Mouse (Mus musculus) forebrain, embryonic 13.5 days (tissue): ENCODE data around the gene Traf4. TPM values are rescaled to one million over a fixed set of nuclear protein-coding genes. Genes with fewer than 3 reads are reported as not detected.
A peak's percentile ranks its signal among the peaks of the same experiment; 100 is the strongest.

ENCODE experiments used
- ATAC-seq: fragments of 200-750 bp; cut with Nextera tagmentation; 2 replicates; pipeline ENCODE4 v1.8.0; 2017
- H3K27ac ChIP-seq: fragments of 300-500 bp; sonication (generic); 2 replicates; pipeline ENCODE4 v1.5.1; 2015; ENCODE audit warnings: inconsistent platforms, mild to moderate bottlenecking, moderate library complexity
- H3K27me3 ChIP-seq: fragments of 300-500 bp; sonication (generic); 2 replicates; pipeline ENCODE4 v1.6.1; 2015; ENCODE audit warnings: mild to moderate bottlenecking, inconsistent platforms
- H3K36me3 ChIP-seq: fragments of 300-500 bp; sonication (generic); 2 replicates; pipeline ENCODE4 v1.6.1; 2015; ENCODE audit warnings: mild to moderate bottlenecking, inconsistent platforms; ENCODE audit not compliant: poor library complexity, severe bottlenecking
- H3K4me1 ChIP-seq: fragments of 300-500 bp; sonication (generic); 2 replicates; pipeline ENCODE4 v1.6.1; 2015; ENCODE audit warnings: inconsistent platforms
- H3K4me2 ChIP-seq: fragments of 300-500 bp; sonication (generic); 2 replicates; pipeline ENCODE4 v1.6.1; 2015; ENCODE audit warnings: inconsistent platforms, mild to moderate bottlenecking, moderate library complexity
- H3K4me3 ChIP-seq: fragments of 300-500 bp; sonication (generic); 2 replicates; pipeline ENCODE4 v1.5.1; 2015; ENCODE audit warnings: mild to moderate bottlenecking, inconsistent platforms
- H3K9ac ChIP-seq: fragments of 300-500 bp; sonication (generic); 2 replicates; pipeline ENCODE4 v1.6.1; 2015; ENCODE audit warnings: mild to moderate bottlenecking, inconsistent platforms
- H3K9me3 ChIP-seq: fragments of 300-500 bp; sonication (generic); replicated peaks from 2 replicates; pipeline ENCODE4 v1.6.1; 2016; ENCODE audit warnings: inconsistent platforms
- WGBS: fragments of 180-500 bp; shearing (Covaris S2); methylation state at CpG from one replicate; pipeline ENCODE4 v1.1.7; 2015; 5-methylcytosine and 5-hydroxymethylcytosine counted together
- polyA plus RNA-seq: library from polyadenylated mRNA; unstranded; fragments of >200 nt; fragmentation: Nextera tagmentation; extraction: Ambion mirVana; gene quantifications from 2 replicates; pipeline ENCODE4 v1.2.1, GENCODE M21; 2015

The Traf4 gene
- polyA plus RNA-seq, 1 experiment from 2014 or later: 114 TPM

DNA sequence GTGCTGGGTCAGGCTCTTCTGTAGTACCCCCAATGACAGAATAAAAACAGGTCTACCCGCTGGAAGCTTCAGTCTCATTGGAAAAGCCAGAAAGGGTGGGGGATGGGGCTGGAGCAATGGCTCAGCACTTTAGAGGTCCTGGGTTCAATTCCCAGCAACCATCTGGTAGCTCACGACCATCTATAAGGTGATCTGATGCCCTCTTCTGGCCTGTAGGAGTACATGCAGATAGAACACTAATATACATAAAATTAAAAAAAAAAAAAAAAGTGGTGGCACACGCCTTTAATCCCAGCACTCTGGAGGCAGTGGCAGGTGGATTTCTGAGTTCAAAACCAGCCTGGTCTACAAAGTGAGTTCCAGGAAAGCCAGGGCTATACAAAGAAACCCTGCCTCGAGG, 5.9 kb upstream of the Traf4 start:
- Histone ChIP-seq H3K4me3 (no peak overlapping the region), H3K27ac (no peak overlapping the region), H3K27me3 (no peaks in the 10 kb centered on the region), H3K36me3 (no peaks in the 10 kb centered on the region), H3K9me3 (no peaks in the 10 kb centered on the region), H3K9ac (no peak overlapping the region), H3K4me2 (no peak overlapping the region), H3K4me1 (peaks cover 9% of the 10 kb centered on the region)
- 65% methylated on average over 4 of the region's 4 CpGs for WGBS
- ATAC-seq: no peak

- WGBS: 92% methylated on average over 15 of the region's 15 CpGs
- Histone ChIP-seq H3K9me3 (no peaks in the 10 kb centered on the region), H3K4me3 (no peak overlapping the region), H3K9ac (no peak overlapping the region), H3K27ac (no peak overlapping the region), H3K27me3 (no peaks in the 10 kb centered on the region), H3K4me1 (peaks cover 12% of the 10 kb centered on the region), H3K4me2 (no peak overlapping the region), H3K36me3 (no peaks in the 10 kb centered on the region)
- ATAC-seq: no peak
These were observed 4.9 kb upstream of the Traf4 start for GRCm38 (mm10) chr11:78170306-78170705.

DNA sequence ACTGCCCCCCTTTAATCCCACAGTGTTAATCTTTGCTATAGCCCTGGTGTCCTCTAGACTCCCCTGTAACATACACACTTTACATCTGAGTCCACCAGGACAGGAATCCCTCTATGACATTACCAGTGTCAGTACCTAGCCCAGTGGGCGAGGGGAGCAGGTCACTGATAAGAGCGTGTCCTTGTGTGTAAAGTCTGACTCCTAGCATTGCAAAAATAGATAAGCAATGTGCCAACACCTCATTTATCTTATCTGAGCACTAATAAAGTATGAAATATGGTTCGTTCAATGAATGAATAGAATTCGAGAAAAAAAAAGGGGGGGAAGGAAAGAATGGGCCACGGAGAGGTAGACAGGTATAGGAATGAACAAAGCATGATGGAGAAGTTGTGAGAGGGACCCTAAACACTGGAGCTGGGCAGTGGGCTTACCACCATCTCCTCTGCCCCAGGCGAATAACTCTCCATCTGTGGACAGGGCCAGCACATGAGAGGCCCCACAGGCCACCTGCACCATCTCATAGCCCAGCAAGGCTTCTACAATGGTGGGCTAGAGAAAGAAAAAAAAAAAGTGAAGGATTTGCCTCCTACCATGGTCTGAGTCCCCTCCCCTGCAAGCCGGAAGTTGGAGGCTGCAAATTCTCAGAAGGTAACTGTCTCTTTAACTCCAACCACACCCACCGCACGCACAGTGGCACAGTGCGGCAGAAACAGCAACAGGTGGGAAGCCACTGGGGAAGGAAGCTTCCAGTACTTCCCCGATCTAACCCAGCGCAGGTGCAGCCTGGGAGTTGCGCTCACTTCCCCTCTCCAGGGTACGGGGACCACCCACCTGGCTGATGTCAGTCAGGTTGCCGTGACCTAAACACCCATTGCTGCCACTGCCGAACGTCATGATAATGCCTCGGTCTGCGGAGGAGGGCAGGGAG, 3.4 kb upstream of the Traf4 start:
- Histone ChIP-seq H3K36me3 (no peaks in the 10 kb centered on the region), H3K9ac (no peak overlapping the region), H3K4me1 (peaks cover 17% of the 10 kb centered on the region), H3K4me3 (no peak overlapping the region), H3K4me2 (no peak overlapping the region), H3K27ac (no peak overlapping the region), H3K9me3 (no peaks in the 10 kb centered on the region), H3K27me3 (no peaks in the 10 kb centered on the region)
- ATAC-seq: no peak
- 57% methylated on average over 19 of the region's 19 CpGs for WGBS

DNA sequence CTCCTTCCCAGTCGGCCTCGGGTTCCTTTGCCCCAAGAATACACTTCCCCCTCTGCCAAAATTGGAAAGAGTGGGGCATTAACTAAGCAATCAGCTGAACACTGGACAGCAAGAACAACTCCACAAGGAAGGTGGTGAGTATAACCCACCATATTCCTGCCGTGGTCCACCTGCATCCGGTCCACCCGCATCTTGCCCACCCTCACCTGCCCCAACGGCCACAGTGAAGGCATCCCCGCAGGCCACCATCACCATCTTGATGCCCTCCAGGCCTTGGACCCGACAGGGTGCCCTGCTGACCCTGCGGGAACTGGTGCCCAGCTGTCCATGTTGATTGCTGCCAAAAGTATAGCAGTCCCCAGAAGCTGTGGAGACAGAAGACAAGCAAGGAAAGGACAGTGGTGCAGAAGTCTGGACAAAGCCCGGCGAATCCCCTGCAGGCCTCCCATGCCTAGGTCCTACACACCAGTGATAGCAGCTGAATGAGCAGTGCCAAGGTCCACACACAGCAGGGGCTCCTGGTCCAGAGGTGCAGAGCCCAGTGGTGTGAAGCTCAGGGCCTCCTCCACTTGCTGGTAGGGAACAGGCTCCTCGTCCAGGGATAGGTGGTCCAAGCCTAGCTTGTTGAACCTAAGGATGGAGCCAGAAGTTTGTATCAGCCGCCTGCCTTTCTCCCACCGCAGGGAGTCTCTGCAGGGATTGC, 2.0 kb upstream of the Traf4 start:
- Histone ChIP-seq H3K36me3 (peaks cover 2% of the 10 kb centered on the region), H3K9ac (no peak overlapping the region), H3K4me2 (no peak overlapping the region), H3K9me3 (no peaks in the 10 kb centered on the region), H3K27me3 (no peaks in the 10 kb centered on the region), H3K4me1 (peaks cover 31% of the 10 kb centered on the region), H3K4me3 (no peak overlapping the region), H3K27ac (no peak overlapping the region)
- WGBS: 87% methylated on average over 14 of the region's 14 CpGs
- no peak for ATAC-seq

- Histone ChIP-seq H3K36me3 (peaks cover 9% of the 10 kb centered on the region), H3K4me3 (no peak overlapping the region), H3K9me3 (no peaks in the 10 kb centered on the region), H3K27me3 (no peaks in the 10 kb centered on the region), H3K27ac (no peak overlapping the region), H3K9ac (no peak overlapping the region), H3K4me2 (no peak overlapping the region), H3K4me1 (peaks cover 39% of the 10 kb centered on the region)
- no peak for ATAC-seq
- 73% methylated on average over 6 of the region's 6 CpGs for WGBS
These were observed 1.3 kb upstream of the Traf4 start for GRCm38 (mm10) chr11:78166640-78167039.

DNA sequence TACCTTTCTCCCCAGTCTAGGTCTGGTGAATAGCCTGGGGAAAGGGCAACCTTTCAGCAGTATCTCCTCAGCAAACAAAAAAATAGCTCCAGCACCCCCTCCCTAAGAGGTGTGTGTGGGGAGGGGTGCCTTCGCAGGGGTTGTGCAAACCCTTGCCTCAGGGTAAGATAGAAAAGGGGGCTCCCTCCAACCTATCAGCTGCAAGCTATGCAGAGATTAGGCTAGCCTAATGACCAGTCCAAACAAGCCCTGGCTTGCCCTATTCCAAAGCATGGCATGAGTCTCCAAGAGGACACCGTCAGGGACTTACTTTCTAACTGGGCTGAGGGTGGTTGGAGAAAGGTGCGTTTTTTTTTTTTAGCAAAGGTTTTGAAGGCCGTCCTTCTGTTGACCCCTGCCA, 772 bp upstream of the Traf4 start:
- peak overlapping the region; percentile 99; the same call in 1 of the 2 replicates for H3K27ac ChIP-seq
- ATAC-seq: no peak

DNA sequence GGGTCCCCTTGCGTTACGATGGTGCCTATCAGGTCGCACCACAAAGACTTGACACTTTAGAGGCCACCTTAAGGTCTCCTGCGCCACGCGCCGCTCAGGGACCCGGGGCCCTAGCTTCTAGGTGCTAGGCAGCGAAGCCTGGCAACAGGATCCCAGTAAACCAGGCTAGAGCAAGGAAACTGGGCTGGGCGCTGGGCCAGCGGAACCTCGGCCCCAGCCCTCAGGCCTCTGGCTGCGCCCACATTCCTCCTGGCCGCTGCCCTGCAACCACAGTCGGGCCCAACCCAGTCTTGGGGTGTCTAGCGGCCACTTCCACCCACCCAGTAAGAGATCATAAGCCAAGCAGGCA, 346 bp upstream of the Traf4 start:
- ATAC-seq: peak; percentile 48
- peak overlapping the region; percentile 99 for H3K27ac ChIP-seq
- 3% methylated on average over 16 of the region's 16 CpGs for WGBS
- H3K4me2 ChIP-seq: peak overlapping the region; percentile 81
- no peaks in the 10 kb centered on the region for H3K27me3 ChIP-seq
- no peaks in the 10 kb centered on the region for H3K9me3 ChIP-seq
- peak overlapping the region; percentile 99 for H3K9ac ChIP-seq
- H3K4me1 ChIP-seq: peaks cover 39% of the 10 kb centered on the region
- peak overlapping the region; percentile 99 for H3K4me3 ChIP-seq
- H3K36me3 ChIP-seq: peaks cover 18% of the 10 kb centered on the region

More for the DNA sequence above, 772 bp upstream of the Traf4 start:
- peaks cover 39% of the 10 kb centered on the region for H3K4me1 ChIP-seq
- H3K36me3 ChIP-seq: peaks cover 14% of the 10 kb centered on the region
- H3K4me2 ChIP-seq: peak overlapping the region; percentile 81
- no peaks in the 10 kb centered on the region for H3K9me3 ChIP-seq
- peak overlapping the region; percentile 99 for H3K9ac ChIP-seq
- H3K27me3 ChIP-seq: no peaks in the 10 kb centered on the region
- WGBS: 37% methylated on average over 4 of the region's 4 CpGs
- peak overlapping the region; percentile 99 for H3K4me3 ChIP-seq

DNA sequence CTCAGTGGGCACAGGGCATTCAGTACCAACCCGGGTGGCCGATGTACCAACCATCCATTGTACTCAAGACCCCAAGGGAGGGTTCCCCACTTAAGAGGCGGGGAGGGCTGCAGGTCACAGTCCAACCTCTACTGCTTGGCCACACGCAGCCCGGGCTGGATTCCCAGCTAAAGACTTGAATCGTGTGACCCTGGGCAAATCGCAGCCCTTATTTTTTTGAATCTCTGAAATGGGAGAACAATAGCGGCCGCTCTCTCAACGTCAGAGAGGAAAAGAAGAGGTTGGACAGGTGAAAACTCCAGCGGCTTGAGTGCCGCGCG, 825 bp downstream of the Traf4 start:
- Histone ChIP-seq H3K36me3 (peaks cover 30% of the 10 kb centered on the region), H3K27me3 (no peaks in the 10 kb centered on the region), H3K4me2 (peak overlapping the region; percentile 81), H3K4me1 (peaks cover 39% of the 10 kb centered on the region), H3K9ac (peak overlapping the region; percentile 99), H3K4me3 (peak overlapping the region; percentile 99), H3K27ac (peak overlapping the region; percentile 99), H3K9me3 (no peaks in the 10 kb centered on the region)
- WGBS: under 1% methylated on average over 14 of the region's 14 CpGs
- ATAC-seq: no peak

DNA sequence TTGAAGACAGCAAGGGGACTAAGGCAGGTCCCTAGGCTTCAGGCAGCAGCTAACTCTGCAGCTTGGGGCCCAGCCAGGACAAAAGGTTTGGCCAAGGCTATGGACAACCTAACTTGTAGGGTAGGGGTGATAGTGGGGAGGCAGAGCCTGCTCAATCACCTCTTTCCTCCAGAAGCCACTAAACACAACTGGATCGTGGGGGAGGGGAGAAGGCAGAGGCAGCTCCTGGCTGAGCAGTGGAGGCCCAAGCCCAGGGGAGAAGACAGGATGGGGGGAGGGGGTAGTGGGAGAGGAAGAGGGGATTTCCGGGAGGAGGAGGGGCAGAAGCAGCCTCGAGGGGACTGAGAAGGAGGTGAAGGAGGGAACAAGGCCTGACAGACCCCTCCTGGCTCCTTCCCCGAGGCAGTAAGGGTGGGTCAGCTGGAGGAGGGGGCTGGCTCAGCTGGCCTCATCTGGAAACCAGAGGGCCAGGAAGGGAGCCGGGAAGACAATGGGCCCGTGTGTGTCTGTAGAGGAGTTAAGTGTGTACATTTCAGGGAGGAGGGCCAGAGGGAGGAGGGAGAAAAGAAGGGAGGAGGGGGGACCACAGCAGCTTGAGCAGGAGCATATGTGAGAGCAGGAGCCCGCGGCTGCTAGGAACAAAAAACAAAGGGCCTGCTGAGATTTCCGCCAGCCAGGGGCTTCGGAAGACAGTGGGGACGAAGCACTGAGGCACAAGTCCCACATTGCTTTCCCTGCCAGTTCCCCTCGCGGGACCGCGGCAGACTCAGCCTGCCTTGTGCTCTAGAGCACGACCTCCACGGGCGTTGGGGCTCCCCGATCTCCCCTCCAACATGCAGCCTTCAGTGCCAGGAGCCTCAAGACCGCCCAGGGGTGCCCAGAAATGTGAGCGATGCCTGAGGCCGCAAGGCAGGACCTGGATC, 1.4 kb downstream of the Traf4 start:
- H3K27ac ChIP-seq: peak overlapping the region; percentile 99
- no peaks in the 10 kb centered on the region for H3K27me3 ChIP-seq
- peaks cover 39% of the 10 kb centered on the region for H3K4me1 ChIP-seq
- peaks cover 36% of the 10 kb centered on the region for H3K36me3 ChIP-seq
- peak overlapping the region; percentile 99 for H3K4me3 ChIP-seq
- WGBS: 0% methylated on average over 22 of the region's 22 CpGs
- peak overlapping the region; percentile 81 for H3K4me2 ChIP-seq
- H3K9ac ChIP-seq: peak overlapping the region; percentile 99
- H3K9me3 ChIP-seq: no peaks in the 10 kb centered on the region
- peak; percentile 39 for ATAC-seq

DNA sequence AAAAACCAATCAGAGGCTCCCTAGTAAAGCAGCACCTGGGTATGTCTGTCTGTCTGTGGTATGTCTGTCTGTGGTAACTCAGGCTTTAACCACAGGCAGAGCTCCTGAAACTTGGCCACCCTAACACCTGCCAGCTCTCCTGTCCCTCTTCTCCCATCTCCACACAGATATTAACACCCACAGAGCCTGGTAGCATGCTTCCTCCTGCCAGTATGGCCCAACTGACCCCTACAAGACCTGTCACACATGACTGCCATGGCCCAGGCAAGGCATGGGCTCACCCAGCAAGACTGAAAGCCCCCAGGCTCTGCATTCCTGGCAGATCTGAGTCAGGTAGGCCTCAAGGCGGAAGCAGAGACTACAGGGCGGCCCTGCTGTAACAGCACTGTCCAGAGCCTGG, 2.3 kb downstream of the Traf4 start:
- no peaks in the 10 kb centered on the region for H3K9me3 ChIP-seq
- H3K4me2 ChIP-seq: peak overlapping the region; percentile 81
- no peak for ATAC-seq
- WGBS: 74% methylated on average over 2 of the region's 2 CpGs
- H3K27ac ChIP-seq: peak overlapping the region; percentile 99
- H3K4me1 ChIP-seq: peaks cover 39% of the 10 kb centered on the region
- H3K27me3 ChIP-seq: no peaks in the 10 kb centered on the region
- peaks cover 45% of the 10 kb centered on the region for H3K36me3 ChIP-seq
- peak overlapping the region; percentile 99 for H3K9ac ChIP-seq
- peak overlapping the region; percentile 99 for H3K4me3 ChIP-seq

DNA sequence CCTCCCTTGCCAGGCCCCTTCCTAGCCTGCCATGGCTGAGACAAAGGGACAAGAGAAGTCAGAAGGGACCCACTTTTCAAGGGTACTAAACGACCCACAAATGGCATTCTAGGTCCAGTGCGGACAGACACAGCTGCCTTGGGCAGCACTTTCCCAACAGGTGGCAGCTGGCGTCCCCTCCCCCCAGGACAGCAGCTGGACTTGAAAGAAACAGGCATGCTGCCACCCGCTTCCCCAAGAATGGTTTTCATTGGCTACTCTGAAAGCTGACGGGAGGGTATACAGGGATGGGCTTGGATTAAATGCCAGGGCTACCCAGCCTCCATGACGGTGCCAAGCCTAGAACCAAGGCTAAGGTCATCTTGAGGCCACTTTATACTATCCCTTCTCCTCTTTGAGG, 2.9 kb downstream of the Traf4 start:
- peak overlapping the region; percentile 99 for H3K4me3 ChIP-seq
- H3K4me1 ChIP-seq: peaks cover 44% of the 10 kb centered on the region
- H3K4me2 ChIP-seq: peak overlapping the region; percentile 81
- peak overlapping the region; percentile 99 for H3K27ac ChIP-seq
- ATAC-seq: no peak
- H3K27me3 ChIP-seq: no peaks in the 10 kb centered on the region
- H3K9ac ChIP-seq: peak overlapping the region; percentile 99; the same call in 1 of the 2 replicates
- peaks cover 51% of the 10 kb centered on the region for H3K36me3 ChIP-seq
- H3K9me3 ChIP-seq: no peaks in the 10 kb centered on the region
- WGBS: 36% methylated on average over 6 of the region's 6 CpGs
